Mouse (Mus musculus) C2C12 (cell line): Measurements from ENCODE around the gene Pgm1.

Source experiments
- CEBPB ChIP-seq: IDR thresholded peaks from one replicate; pipeline ENCODE4 v1.6.1; 2011; ENCODE audit warnings: low read depth, mild to moderate bottlenecking, control low read depth, moderate library complexity
- CTCF ChIP-seq: IDR thresholded peaks from one replicate; pipeline ENCODE4 v1.5.1; 2011; ENCODE audit not compliant: control insufficient read depth, insufficient read depth, insufficient read length
- FOSL1 ChIP-seq: IDR thresholded peaks from one replicate; pipeline ENCODE4 v1.8.0; 2011; ENCODE audit warnings: mild to moderate bottlenecking, low read length; ENCODE audit not compliant: poor library complexity, insufficient read depth, severe bottlenecking
- MYOD1 ChIP-seq: IDR thresholded peaks from one replicate; pipeline ENCODE4 v1.6.1; 2011; ENCODE audit warnings: low read depth; ENCODE audit not compliant: control insufficient read depth, insufficient read length
- USF1 ChIP-seq: IDR thresholded peaks from one replicate; pipeline ENCODE4 v1.6.1; 2011; ENCODE audit warnings: low read depth, mild to moderate bottlenecking, control low read depth, moderate library complexity

- TF ChIP-seq CTCF (no peak), USF1 (no peak), MYOD1 (no peak), CEBPB (no peak), FOSL1 (no peak)
Observed at GRCm38 (mm10) chr4:99985631-99986030, 56.4 kb downstream of the Pgm1 start.
